Mouse (Mus musculus) embryonic facial prominence, embryonic 11.5 days (tissue): ENCODE data around the gene 4930523C07Rik. TPM values are rescaled to one million over a fixed set of nuclear protein-coding genes. Genes with fewer than 3 reads are reported as not detected.

Experiments used
- ATAC-seq: fragments of 200-750 bp; cut with Nextera tagmentation; replicated peaks from 2 replicates; pipeline ENCODE4 v1.8.0; 2017; ENCODE audit warnings: low read depth; ENCODE audit not compliant: insufficient number of reproducible peaks, low FRiP score, low TSS enrichment
- DNase-seq: peaks from one replicate; pipeline ENCODE4 v3.0.0-alpha.2; 2015; ENCODE audit warnings: low spot score
- H3K27ac ChIP-seq: fragments of 300-500 bp; sonication (generic); replicated peaks from 2 replicates; pipeline ENCODE4 v1.5.1; 2014; ENCODE audit warnings: mild to moderate bottlenecking, low read depth, low read length, control low read depth
- H3K27me3 ChIP-seq: fragments of 300-500 bp; sonication (generic); 2 replicates; pipeline ENCODE4 v1.6.1; 2014; ENCODE audit warnings: mild to moderate bottlenecking, low read length, moderate library complexity, mixed read lengths; ENCODE audit not compliant: control insufficient read depth, insufficient read depth
- H3K36me3 ChIP-seq: fragments of 300-500 bp; sonication (generic); replicated peaks from 2 replicates; pipeline ENCODE4 v1.6.1; 2014; ENCODE audit warnings: low read depth, mild to moderate bottlenecking, low read length, moderate library complexity, mixed read lengths; ENCODE audit not compliant: control insufficient read depth, insufficient read depth
- H3K4me1 ChIP-seq: fragments of 300-500 bp; sonication (generic); 2 replicates; pipeline ENCODE4 v1.6.1; 2014; ENCODE audit warnings: low read length, mixed read lengths; ENCODE audit not compliant: control insufficient read depth, insufficient read depth
- H3K4me2 ChIP-seq: fragments of 300-500 bp; sonication (generic); 2 replicates; pipeline ENCODE4 v1.6.1; 2014; ENCODE audit warnings: low read depth, mild to moderate bottlenecking, control low read depth, low read length, moderate library complexity
- H3K4me3 ChIP-seq: fragments of 300-500 bp; sonication (generic); 2 replicates; pipeline ENCODE4 v1.5.1; 2014; ENCODE audit warnings: low read depth, low read length, control low read depth
- H3K9ac ChIP-seq: fragments of 300-500 bp; sonication (generic); replicated peaks from 2 replicates; pipeline ENCODE4 v1.6.1; 2014; ENCODE audit warnings: mild to moderate bottlenecking, control low read depth, low read length
- H3K9me3 ChIP-seq: fragments of 300-500 bp; sonication (generic); replicated peaks from 2 replicates; pipeline ENCODE4 v1.6.1; 2016; ENCODE audit warnings: mild to moderate bottlenecking, low read length, inconsistent platforms, mixed read lengths; ENCODE audit not compliant: control insufficient read depth
- WGBS: fragments of 180-500 bp; shearing (Covaris S2); extraction: QIAGEN DNeasy Blood & Tissue Kit; methylation state at CpG from one replicate; pipeline ENCODE4 v1.1.7; 2014; 5-methylcytosine and 5-hydroxymethylcytosine counted together
- polyA plus RNA-seq: library from polyadenylated mRNA; unstranded; fragments of >200 nt; fragmentation: Nextera tagmentation; extraction: Ambion mirVana; gene quantifications from 2 replicates; pipeline ENCODE4 v1.2.1, GENCODE M21; 2014

4930523C07Rik gene
- polyA plus RNA-seq, 1 experiment from 2014 or later, result 2.9 TPM

DNA sequence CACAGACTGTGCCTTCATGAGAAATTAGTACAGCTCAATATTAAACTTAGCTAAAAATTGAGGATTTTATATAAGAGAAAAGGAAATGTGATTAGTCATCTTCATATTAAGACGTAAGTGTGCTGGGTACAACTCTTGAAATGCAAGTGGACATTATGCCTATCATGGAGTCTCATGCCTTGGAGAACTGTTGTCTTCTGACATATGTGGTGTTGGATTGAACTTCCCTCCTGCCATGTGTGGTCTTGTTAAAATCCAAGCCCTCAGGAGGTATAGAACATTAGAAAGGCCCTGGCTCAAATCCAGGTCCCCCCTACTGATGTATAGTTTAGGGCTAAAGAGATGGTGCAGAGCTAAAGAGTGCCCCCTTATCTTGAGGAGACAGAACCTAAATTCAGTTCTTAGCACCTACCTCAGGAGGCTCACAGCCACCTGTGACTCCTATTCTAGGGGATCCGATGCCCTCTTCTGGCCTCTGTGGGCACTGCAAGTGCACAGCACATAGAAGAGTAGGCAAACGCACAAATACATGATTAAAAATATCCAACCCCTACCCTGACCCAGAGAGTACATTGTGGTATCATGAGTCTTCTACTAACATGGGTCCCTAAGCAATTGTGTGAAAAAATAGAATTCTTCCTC is 17.7 kb downstream of the 4930523C07Rik start:
- H3K27ac ChIP-seq, result no peak overlapping the region
- no peak overlapping the region for H3K4me3 ChIP-seq
- H3K9ac ChIP-seq, result no peak overlapping the region
- no peaks in the 10 kb centered on the region for H3K36me3 ChIP-seq
- H3K9me3 ChIP-seq, result no peaks in the 10 kb centered on the region
- H3K27me3 ChIP-seq, result no peaks in the 10 kb centered on the region
- H3K4me1 ChIP-seq, result no peaks in the 10 kb centered on the region
- ATAC-seq (no peak), DNase-seq (peak; percentile 17)
- 54% methylated on average over 3 of the region's 3 CpGs for WGBS
- H3K4me2 ChIP-seq, result no peak overlapping the region

DNA sequence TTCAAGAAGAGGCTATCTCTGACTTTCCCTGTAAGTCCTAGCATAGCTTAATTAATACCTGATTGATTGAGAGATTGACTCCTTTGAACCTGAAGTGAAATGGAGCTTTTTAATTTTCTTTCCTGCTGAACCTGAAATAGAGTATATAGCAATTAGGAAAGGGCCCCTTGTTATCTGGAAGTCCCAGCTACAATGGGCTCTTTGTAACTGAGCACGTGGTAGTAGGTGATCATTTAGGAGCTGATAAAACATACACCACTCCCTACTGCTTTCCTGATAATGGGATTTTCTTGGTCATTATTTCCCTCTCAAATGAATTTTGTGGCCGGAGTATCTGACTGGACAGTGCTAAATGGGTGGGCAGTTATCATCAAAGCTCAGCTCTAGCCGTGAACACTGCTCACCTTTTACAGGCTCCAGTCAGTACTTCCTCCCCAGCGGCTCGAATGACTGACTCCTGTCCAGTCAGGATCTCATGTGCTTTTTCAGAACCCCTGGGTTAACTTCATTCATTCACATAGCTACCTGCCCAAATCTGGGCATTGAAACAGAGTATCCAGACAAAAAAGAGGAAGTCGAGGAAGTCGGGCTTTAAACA is 20.5 kb downstream of the 4930523C07Rik start:
- Histone ChIP-seq H3K4me1 (no peaks in the 10 kb centered on the region), H3K4me2 (no peak overlapping the region), H3K9me3 (no peaks in the 10 kb centered on the region), H3K27me3 (no peaks in the 10 kb centered on the region), H3K27ac (no peak overlapping the region), H3K36me3 (no peaks in the 10 kb centered on the region), H3K4me3 (no peak overlapping the region), H3K9ac (no peak overlapping the region)
- 67% methylated on average over 7 of the region's 7 CpGs for WGBS
- no peak for ATAC-seq
- no peak for DNase-seq

DNA sequence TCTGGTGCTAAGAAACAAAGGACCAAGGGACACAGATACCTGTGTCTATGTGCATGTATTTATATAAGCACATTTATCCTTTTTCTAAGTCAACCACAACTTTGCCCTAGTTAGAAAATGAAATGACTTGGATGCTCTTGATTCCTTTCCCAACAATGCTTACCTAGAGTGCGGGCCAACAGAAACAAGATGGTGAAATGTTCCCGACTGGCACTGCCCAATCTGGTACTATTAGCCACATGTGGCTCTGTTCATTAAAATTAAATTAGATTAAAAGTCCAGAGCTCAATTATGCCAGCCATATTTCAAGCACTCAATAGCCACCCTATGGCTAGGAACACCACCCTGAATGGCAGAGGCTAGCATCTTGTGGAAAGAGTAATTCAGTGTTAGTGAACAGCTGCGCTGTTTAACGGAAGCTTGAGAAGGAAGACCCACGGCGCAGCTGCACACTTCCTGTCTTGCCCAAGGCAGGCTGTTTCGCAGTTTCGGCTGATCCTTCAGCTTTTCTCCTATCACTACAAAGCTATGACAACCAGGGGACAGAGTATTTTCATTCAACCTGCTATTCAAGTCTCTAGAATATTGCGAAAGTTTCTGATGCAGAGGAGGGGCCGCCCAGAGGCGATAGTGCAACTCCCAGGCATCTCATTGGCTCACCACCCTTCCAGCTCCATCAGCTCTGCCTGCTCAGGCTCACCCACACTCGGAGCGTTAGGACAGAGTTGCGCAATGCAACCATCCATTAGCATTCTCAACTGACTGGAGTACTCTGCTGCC is 34.9 kb downstream of the 4930523C07Rik start:
- H3K4me1 ChIP-seq, result no peaks in the 10 kb centered on the region
- H3K27me3 ChIP-seq, result no peaks in the 10 kb centered on the region
- H3K9ac ChIP-seq, result no peak overlapping the region
- no peak overlapping the region for H3K4me3 ChIP-seq
- no peaks in the 10 kb centered on the region for H3K9me3 ChIP-seq
- no peaks in the 10 kb centered on the region for H3K36me3 ChIP-seq
- H3K4me2 ChIP-seq, result no peak overlapping the region
- 68% methylated on average over 14 of the region's 14 CpGs for WGBS
- DNase-seq (no peak), ATAC-seq (no peak)
- H3K27ac ChIP-seq, result no peak overlapping the region

DNA sequence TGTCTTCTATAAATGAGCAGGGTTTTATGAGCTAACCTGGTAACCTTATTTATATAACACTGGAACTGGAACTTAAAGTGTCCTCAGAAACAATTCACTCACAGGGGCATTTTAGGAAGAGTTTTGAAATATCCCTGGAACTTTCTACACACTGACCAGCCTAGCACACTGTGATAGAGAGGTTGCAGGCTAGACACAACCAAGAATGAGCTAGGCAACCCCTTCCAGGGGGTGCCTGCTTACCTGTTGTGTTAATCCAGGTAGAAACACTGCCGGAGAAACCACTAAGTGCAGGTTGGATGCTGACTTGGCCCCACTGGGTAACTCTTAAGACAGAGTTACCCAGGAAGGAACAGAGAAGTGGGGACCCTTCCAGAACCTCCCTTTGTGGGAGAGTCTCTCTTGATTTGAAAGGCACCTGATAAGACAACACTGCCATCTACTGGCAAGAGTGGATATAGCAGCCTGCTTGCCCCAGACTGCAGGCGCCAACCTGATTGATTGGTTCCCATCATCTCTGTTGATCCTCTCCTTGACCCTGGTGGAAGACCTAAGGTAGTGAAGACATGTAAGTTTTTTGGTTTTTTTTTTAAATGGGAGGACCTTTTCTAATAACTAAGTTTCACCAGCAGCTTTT is 36.7 kb downstream of the 4930523C07Rik start:
- Histone ChIP-seq H3K36me3 (no peaks in the 10 kb centered on the region), H3K4me2 (no peak overlapping the region), H3K27me3 (no peaks in the 10 kb centered on the region), H3K9me3 (no peaks in the 10 kb centered on the region), H3K9ac (no peak overlapping the region), H3K27ac (no peak overlapping the region), H3K4me3 (no peak overlapping the region), H3K4me1 (no peaks in the 10 kb centered on the region)
- peak; percentile 86 for DNase-seq
- 27% methylated on average over 2 of the region's 2 CpGs for WGBS
- 0 out of 2 replicates have a peak, but pooled peaks have one; percentile 26 for ATAC-seq

DNA sequence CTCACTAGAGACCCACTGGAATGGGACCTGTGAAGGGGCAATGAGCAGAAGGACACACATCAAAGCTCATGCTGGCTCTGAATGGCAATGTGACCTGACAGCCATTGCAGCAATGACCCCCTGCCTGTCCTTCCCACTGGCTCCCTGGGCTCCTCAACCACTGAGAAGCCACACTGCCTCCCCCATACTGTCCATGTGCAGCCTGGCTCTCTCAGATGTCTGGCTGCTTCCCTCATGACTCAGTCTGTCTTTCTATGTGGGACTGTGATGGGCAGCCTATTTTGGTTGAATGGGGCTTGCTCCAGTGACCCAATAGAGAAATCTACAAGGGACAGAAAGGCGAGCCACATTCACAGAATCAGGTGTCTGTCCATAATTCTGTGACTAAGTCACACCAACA is 38.5 kb downstream of the 4930523C07Rik start:
- H3K9ac ChIP-seq, result no peak overlapping the region
- H3K27me3 ChIP-seq, result no peaks in the 10 kb centered on the region
- H3K4me3 ChIP-seq, result no peak overlapping the region
- no peaks in the 10 kb centered on the region for H3K9me3 ChIP-seq
- H3K27ac ChIP-seq, result no peak overlapping the region
- ATAC-seq (no peak), DNase-seq (no peak)
- 92% methylated on average over 1 of the region's 1 CpGs for WGBS
- H3K4me2 ChIP-seq, result no peak overlapping the region
- H3K4me1 ChIP-seq, result no peaks in the 10 kb centered on the region
- no peaks in the 10 kb centered on the region for H3K36me3 ChIP-seq

DNA sequence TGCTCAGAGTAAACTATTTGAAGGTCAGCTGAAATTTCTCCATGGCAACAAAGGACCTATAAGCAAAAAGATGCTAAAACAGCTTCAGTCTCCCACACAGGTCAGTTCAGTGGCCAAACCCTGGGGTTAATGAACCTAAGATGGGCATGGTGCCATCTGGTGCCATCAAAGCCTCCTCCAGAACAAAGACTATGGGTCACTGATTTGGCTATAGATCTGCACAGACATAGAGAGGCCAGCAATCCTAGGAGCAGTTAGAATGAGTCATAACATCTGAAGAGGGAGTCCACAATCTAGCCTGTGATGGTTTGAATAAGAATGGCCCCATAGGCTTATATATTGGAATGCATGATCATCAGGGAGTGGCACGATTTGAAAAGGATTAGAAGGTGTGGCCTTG is 40.1 kb downstream of the 4930523C07Rik start:
- no peaks in the 10 kb centered on the region for H3K27me3 ChIP-seq
- H3K9me3 ChIP-seq, result no peaks in the 10 kb centered on the region
- ATAC-seq (no peak), DNase-seq (no peak)
- H3K9ac ChIP-seq, result no peak overlapping the region
- no peaks in the 10 kb centered on the region for H3K36me3 ChIP-seq
- 88% methylated on average over 1 of the region's 1 CpGs for WGBS
- H3K4me2 ChIP-seq, result no peak overlapping the region
- H3K4me1 ChIP-seq, result no peaks in the 10 kb centered on the region
- no peak overlapping the region for H3K27ac ChIP-seq
- H3K4me3 ChIP-seq, result no peak overlapping the region

DNA sequence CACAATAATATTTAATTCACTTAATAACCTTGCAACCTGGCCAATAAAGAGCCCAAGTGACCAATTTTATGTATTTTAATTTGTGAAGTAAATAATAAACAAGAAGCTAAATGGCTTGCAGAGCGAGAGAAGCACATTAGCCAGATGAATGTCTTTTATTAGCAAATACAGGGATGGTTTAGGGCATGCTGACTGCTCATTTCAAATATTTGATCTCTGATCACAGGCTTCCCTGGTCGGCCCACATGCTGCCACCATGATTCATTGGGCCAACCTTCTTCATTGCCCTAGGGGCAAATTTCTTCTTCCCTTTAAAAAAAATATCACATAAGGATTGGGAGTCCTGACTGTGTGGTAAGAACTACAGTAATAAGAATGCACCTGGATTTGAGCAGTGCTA is 42.5 kb downstream of the 4930523C07Rik start:
- H3K4me3 ChIP-seq, result no peak overlapping the region
- no peak for DNase-seq
- no peaks in the 10 kb centered on the region for H3K4me1 ChIP-seq
- no peaks in the 10 kb centered on the region for H3K36me3 ChIP-seq
- no peak overlapping the region for H3K4me2 ChIP-seq
- no peaks in the 10 kb centered on the region for H3K27me3 ChIP-seq
- H3K27ac ChIP-seq, result no peak overlapping the region
- H3K9me3 ChIP-seq, result no peaks in the 10 kb centered on the region
- WGBS, result 76% methylated on average over 2 of the region's 2 CpGs
- ATAC-seq, result no peak
- H3K9ac ChIP-seq, result no peak overlapping the region
